Mouse (Mus musculus) embryonic stem cell, embryonic (primary cell): ENCODE measurements around the gene Zfp574.

Source experiments
- CTCF ChIA-PET, 4 experiments: fragments of 300-600 bp in 2 of 4; fragments of 350-600 bp in 2 of 4; sonication (Branson Sonifier 250); formaldehyde crosslinking; loops; one replicate each; lab custom pipeline; 2022; ENCODE audit warnings: inconsistent platforms in 2 of 4; lab: Charles Lee
- POLR2A ChIA-PET, 4 experiments: fragments of 300-600 bp in 2 of 4; fragments of 350-600 bp in 2 of 4; sonication (Branson Sonifier 250); formaldehyde crosslinking; loops; one replicate each; lab custom pipeline; 2022; ENCODE audit warnings: antibody characterized with exemption in 4 of 4, inconsistent platforms in 1 of 4; lab: Charles Lee

The Zfp574 gene

DNA sequence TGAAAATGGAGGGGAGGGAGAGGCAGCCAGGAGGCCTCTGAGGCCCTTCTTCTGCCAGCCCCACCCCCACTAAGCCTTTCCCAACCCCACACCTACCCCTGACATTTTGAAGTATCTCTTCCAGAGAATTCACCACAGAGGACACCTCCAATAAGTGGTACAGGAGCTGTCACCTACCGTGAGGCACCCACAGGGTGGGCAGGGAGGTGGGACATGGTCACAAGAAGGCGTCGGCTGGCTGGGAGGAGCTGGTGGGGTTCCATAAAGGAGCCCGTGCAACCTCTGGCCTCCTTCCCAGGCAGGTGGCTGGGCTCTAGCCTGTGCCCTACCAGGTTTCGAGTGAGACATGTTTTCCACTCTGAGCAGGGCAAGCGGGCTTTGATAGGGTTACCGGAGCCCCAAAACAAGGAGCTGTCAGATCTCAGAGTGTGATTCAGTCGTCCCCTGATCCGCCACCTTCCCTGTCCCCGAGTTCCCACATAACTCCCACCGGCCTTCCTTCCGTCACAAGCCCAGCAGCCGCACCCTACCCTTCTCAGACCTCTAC, 48.9 kb downstream of the Zfp574 start:
- CTCF ChIA-PET: interaction anchor here in 2 of 4 experiments (0.5 to 1.8 kb wide), 11 partner anchors 12 to 177 kb away, joined by 3 to 10 read pairs (median 4); partner anchors contain the start of gene Pafah1b3 (in 1 of the 2)
- POLR2A ChIA-PET: interaction anchor here in 3 of 4 experiments (0.8 to 1.3 kb wide), 6 partner anchors 11 to 170 kb away, joined by 3 to 5 read pairs (median 4); no protein-coding TSS in a partner anchor

DNA sequence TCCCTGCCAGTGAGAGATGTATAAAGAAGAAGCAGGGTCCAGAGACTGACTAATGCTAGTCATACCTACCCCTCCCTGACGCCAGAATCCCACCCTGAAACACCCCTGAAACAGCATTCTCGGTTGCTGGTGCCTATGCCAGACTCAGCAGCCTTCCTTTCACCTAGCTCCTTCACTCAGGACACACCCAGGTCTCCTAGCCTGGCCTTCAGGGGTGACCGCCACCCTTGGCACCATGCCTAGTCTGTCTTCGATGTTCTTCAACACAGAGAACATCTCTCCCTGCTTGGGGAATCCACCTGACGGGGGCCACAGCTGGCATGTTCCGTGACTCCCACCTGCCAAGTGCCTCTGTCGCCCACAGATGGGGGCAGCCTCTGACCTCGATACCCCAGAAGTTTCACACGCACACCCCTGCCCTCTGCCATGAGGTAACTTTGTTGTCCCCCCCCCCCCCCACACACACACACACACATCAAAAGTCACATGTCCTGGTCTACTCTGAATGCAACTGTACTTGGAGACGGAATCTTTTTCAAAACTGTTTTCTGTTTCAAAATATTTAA, 53.4 kb downstream of the Zfp574 start:
- CTCF ChIA-PET: interaction anchor here in 1 of 4 experiments (1.6 kb wide), 1 partner anchor 20 kb away, joined by 4 read pairs; no protein-coding TSS in a partner anchor
- POLR2A ChIA-PET: interaction anchor here in 1 of 4 experiments (0.7 kb wide), 1 partner anchor 50 kb away, joined by 3 read pairs; no protein-coding TSS in a partner anchor

DNA sequence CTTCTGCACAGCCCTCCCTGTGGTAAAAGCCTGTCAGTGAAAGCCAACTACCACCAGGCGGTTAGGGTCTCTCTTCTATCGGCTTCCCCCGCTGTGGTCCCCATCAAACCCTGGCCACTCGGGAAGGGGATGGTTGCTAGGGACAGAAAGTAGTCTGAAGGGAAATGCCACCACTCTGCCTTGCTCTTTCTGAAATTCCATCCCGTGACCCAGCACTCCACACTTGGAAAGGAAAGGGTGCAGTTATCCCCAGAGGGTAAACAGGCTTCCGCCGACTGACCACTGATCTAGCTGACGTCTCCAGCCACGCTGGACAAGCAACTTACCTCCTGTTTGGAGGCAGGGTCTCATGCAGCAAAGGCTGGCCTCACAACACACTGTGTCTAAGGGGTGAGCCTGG, 55.6 kb downstream of the Zfp574 start:
- ChIA-PET CTCF (interaction anchor here in 3 of 4 experiments (0.6 to 2.1 kb wide), 6 partner anchors 19 to 281 kb away, joined by 3 to 5 read pairs (median 3); partner anchors contain the start of gene Zfp526 (in 1 of the 3)), POLR2A (interaction anchor here in 1 of 4 experiments (1.5 kb wide), 1 partner anchor 13 kb away, joined by 6 read pairs; no protein-coding TSS in a partner anchor)

DNA sequence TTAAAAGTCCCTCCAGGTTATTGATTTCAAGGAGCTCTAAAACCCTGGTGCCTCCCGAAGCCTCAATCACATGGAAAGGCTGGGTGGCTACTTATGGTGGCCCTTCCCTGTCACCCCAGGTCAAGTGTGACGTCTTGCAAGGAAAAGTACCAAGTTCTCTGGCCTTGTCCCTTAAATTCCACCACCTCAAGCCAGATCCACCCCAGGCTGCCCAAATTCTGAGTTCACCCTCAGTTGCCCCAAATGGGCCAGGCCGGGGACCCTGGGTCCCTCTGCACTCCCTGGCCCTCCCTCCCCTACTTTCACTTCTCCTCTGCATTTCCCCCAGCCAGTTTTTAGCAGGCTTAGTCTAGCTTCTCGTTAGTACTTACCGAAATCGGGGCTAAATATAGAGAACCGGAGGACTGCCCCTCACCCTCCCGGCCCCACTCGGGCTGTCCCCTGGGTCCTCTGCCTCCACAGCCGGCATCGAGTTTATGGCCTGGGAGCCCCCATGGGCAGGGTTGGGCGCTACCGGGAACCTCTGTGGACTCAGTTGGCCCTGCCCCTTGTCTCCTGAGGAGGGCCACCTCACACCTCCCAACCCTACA, 57.1 kb downstream of the Zfp574 start:
- CTCF ChIA-PET: interaction anchor here in 3 of 4 experiments (0.7 to 2.1 kb wide), 5 partner anchors 20 to 510 kb away, joined by 3 to 7 read pairs (median 3); partner anchors contain the start of gene Pou2f2 (in 1 of the 3)
- POLR2A ChIA-PET: interaction anchor here in 2 of 4 experiments (0.6 to 1.5 kb wide), 5 partner anchors 14 to 236 kb away, joined by 3 to 6 read pairs (median 3); no protein-coding TSS in a partner anchor

DNA sequence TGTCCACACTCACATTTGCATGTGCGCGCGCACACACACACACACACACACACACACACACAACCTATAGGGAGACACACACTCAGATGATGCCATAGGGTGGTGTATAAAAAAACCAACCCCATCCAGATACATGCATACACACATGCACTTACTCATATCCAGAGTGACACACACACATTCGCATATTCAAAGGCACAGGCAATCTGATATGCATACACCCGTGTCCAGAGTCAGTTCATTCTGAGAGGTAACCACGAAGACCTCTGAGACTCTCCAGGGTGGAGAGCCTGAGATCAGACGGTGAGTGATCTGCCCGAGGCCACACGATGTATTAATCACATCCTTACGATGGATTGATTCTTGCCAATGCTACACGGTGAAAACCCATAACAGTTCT, 58.2 kb downstream of the Zfp574 start:
- ChIA-PET POLR2A (interaction anchor here in 1 of 4 experiments (0.6 kb wide), 1 partner anchor 42 kb away, joined by 3 read pairs; no protein-coding TSS in a partner anchor), CTCF (no interaction called here)

DNA sequence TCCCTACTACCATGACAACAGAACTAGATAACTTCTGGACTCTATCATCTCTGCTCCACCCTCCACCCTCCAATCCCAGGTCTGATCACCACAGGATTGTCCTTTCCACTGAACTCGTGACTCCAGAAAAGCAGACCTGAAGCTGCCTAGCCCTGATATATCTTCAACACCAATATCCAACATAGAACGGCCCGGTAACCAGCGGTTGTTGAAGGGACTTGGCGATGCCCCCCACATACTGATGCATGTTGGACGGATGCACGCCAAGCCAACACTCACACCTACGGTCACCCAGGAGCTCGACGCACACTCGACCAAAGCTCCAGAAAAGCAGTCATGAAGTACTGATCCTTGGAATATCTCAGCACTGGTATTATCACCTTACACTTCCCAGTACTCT, 58.9 kb downstream of the Zfp574 start:
- POLR2A ChIA-PET: no interaction called here

DNA sequence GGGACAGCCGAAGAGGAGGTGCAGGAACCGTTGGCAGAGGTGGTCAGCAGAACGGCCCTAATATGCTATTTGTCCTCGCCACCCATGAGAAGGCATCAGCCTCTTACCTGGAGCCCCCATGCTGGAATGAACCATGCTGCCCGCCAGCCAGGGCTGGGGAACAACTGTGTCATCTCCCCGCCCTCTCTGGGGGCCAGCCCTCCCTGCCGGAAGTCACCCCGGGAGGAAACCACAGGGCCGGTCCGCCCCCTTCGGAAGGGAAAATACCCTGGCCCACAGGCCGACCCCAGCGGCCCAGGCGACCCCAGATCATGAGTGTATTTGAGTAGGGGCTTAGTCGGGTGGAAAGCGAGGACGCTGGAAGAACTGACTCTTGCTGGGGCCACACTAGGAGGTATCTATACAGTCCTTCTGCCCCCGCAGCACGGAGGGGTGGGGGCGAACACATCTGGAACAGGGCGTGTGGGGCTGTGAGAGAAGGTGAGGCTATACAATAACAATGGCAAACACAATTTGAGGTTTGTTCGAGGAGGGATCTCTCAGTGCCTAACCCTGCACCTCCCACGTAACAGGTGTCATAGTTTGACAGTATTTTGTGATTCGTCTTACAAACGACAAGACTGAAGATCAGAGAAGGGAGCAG, 60.1 kb downstream of the Zfp574 start:
- POLR2A ChIA-PET: interaction anchor here in 3 of 4 experiments (0.5 to 2.3 kb wide), 11 partner anchors 19 to 723 kb away, joined by 3 to 9 read pairs (median 3); partner anchors contain the start of gene Megf8 (in 1 of the 3)
- CTCF ChIA-PET: interaction anchor here (0.6 to 4.3 kb wide), 37 partner anchors 10 to 277 kb away, joined by 3 to 26 read pairs (median 4); partner anchors contain the start of genes Megf8 (in 2 of the 4), Gsk3a (in 1 of the 4), Pafah1b3 (in 1 of the 4) and Pou2f2 (in 1 of the 4)

More for the DNA sequence above, 58.9 kb downstream of the Zfp574 start:
- CTCF ChIA-PET: interaction anchor here in 1 of 4 experiments (2.6 kb wide), 1 partner anchor 56 kb away, joined by 12 read pairs; no protein-coding TSS in a partner anchor
